ENCODE assay signal across 28 mouse cellular contexts in the genomic region with DNA sequence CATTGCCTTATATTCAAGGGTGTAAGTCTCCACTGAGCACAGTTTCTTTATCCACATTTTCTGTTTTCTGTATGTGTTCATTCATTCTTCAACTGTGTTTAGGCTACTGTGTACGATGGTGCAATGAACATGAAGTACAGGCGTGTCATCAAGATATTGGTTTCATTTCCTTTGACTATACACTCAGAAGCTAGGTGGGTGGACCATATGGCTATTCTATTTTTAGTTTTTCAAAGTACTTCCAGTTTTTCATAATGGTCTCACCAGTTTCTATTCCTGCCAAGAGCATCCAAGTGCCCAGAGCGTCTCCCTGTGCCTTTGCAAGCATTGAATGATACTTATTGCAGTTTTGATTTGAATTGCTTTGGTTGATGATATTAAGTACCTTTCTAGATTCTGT.
A peak's percentile ranks its signal among the peaks of the same experiment; 100 is the strongest.
DNase-seq lines count a peak whose midpoint lies in the region; ATAC-seq and TF ChIP-seq lines count a peak whose summit lies in the region.
"Had no signal": no experiment of that assay in that cellular context is flagged by ENCODE, and none has a peak within 500 bp of the region (broad histone marks: within the 10 kb centered on the region; RNA-seq: fewer than 3 reads in every experiment).

No protein-coding gene starts in this region.

- H3K4me1 ChIP-seq in forebrain, embryonic 13.5 days: no peaks in the 10 kb centered on the region
- H3K4me1 ChIP-seq: embryonic facial prominence, embryonic 12.5 days; forebrain, embryonic 15.5 days; limb, embryonic 10.5 days; limb, embryonic 15.5 days; liver, embryonic 13.5 days; midbrain, embryonic 13.5 days; stomach, embryonic 15.5 days had no signal

- no peaks in the 10 kb centered on the region for H3K36me3 ChIP-seq in forebrain, embryonic 13.5 days (ENCODE audit: poor library complexity, severe bottlenecking)
- H3K36me3 ChIP-seq: embryonic facial prominence, embryonic 12.5 days; forebrain, embryonic 15.5 days; kidney, embryonic 15.5 days; limb, embryonic 10.5 days; limb, embryonic 15.5 days; liver, embryonic 13.5 days; midbrain, embryonic 13.5 days; neural tube, embryonic 13.5 days; stomach, embryonic 15.5 days had no signal

- no peak overlapping the region for H3K9ac ChIP-seq in forebrain, embryonic 13.5 days
- H3K9ac ChIP-seq: embryonic facial prominence, embryonic 12.5 days; forebrain, embryonic 15.5 days; kidney, embryonic 15.5 days; limb, embryonic 15.5 days; liver, embryonic 13.5 days; midbrain, embryonic 13.5 days; neural tube, embryonic 13.5 days; stomach, embryonic 15.5 days had no signal

- no peaks in the 10 kb centered on the region for H3K9me3 ChIP-seq in forebrain, embryonic 13.5 days (replicated peaks)
- H3K9me3 ChIP-seq: embryonic facial prominence, embryonic 12.5 days; forebrain, embryonic 15.5 days; kidney, embryonic 15.5 days; limb, embryonic 10.5 days; limb, embryonic 15.5 days; liver, embryonic 13.5 days; midbrain, embryonic 13.5 days; neural tube, embryonic 13.5 days; stomach, embryonic 15.5 days had no signal

- intact Hi-C loops in left cerebral cortex, adult 2 months (cut with DNase I): loop anchor here (5.0 kb wide), 1 partner anchor 72 kb away; no protein-coding TSS in a partner anchor
- intact Hi-C loops in left cerebral cortex, postnatal 36 days (cut with DNase I): no loop called here

- 0 out of 2 replicates have a peak, but pooled peaks have one; percentile 26 for ATAC-seq in cerebellum, adult (ENCODE audit: insufficient number of reproducible peaks, low FRiP score, low TSS enrichment)
- no peak for ATAC-seq in forebrain, embryonic 13.5 days
- ATAC-seq: activated CD4-positive, CD25-positive, alpha-beta regulatory T cell, adult 4 months; forebrain, embryonic 15.5 days; hindbrain, embryonic 16.5 days; lung, postnatal 0 days; midbrain, embryonic 13.5 days had no signal

- H3K27ac ChIP-seq in left cerebral cortex, adult 2 months: peak overlapping the region; percentile 34
- no peak overlapping the region for H3K27ac ChIP-seq in forebrain, embryonic 13.5 days
- H3K27ac ChIP-seq: embryonic facial prominence, embryonic 12.5 days; forebrain, embryonic 15.5 days; kidney, embryonic 15.5 days; limb, embryonic 10.5 days; limb, embryonic 15.5 days; liver, embryonic 13.5 days; midbrain, embryonic 13.5 days; neural tube, embryonic 13.5 days; stomach, embryonic 15.5 days had no signal

- H3K27me3 ChIP-seq in forebrain, embryonic 13.5 days: no peaks in the 10 kb centered on the region
- H3K27me3 ChIP-seq: embryonic facial prominence, embryonic 12.5 days; forebrain, embryonic 15.5 days; kidney, embryonic 15.5 days; limb, embryonic 15.5 days; liver, embryonic 13.5 days; midbrain, embryonic 13.5 days; neural tube, embryonic 13.5 days; stomach, embryonic 15.5 days had no signal

- H3K4me3 ChIP-seq in left cerebral cortex, adult 2 months: no peak overlapping the region
- no peak overlapping the region for H3K4me3 ChIP-seq in forebrain, embryonic 13.5 days
- H3K4me3 ChIP-seq: embryonic facial prominence, embryonic 12.5 days; forebrain, embryonic 15.5 days; kidney, embryonic 15.5 days; limb, embryonic 10.5 days; limb, embryonic 15.5 days; liver, embryonic 13.5 days; midbrain, embryonic 13.5 days; neural tube, embryonic 13.5 days; stomach, embryonic 15.5 days had no signal

- 97% methylated on average over 3 of the region's 3 CpGs for WGBS in forebrain, embryonic 13.5 days

- no peak for DNase-seq in cerebellum, adult 9-11 months
- DNase-seq in layer of hippocampus, adult 11-12 months (ENCODE audit: low spot score): peak; percentile 25
- DNase-seq in layer of hippocampus, adult 8-10 months (ENCODE audit: low spot score in 2 of 2): no peak
- no peak for DNase-seq in left cerebral cortex, adult 2 months (ENCODE audit: extremely low spot score in 1 of 2, low spot score in 2 of 2)
- DNase-seq in left cerebral cortex, postnatal 36 days (ENCODE audit: low spot score in 2 of 2): no peak
- DNase-seq: adrenal gland, adult 2 months; adrenal gland, postnatal 36 days; gastrocnemius, postnatal 14 days; heart, postnatal 14 days; kidney, adult 18-20 months; kidney, postnatal 25 days; liver, embryonic 13.5 days; lung, adult 18-20 months; lung, postnatal 4 days; thymus, postnatal 14 days had no signal

- no peak overlapping the region for H3K4me2 ChIP-seq in forebrain, embryonic 13.5 days
- H3K4me2 ChIP-seq: embryonic facial prominence, embryonic 12.5 days; forebrain, embryonic 15.5 days; kidney, embryonic 15.5 days; limb, embryonic 15.5 days; liver, embryonic 13.5 days; midbrain, embryonic 13.5 days; neural tube, embryonic 13.5 days; stomach, embryonic 15.5 days had no signal

- TF ChIP-seq CTCF in left cerebral cortex, adult 2 months (IDR thresholded peaks at IDR 0.05): no peak
